Mouse (Mus musculus): Measurements from ENCODE around the gene Vmn1r199.

Vmn1r199 gene

DNA sequence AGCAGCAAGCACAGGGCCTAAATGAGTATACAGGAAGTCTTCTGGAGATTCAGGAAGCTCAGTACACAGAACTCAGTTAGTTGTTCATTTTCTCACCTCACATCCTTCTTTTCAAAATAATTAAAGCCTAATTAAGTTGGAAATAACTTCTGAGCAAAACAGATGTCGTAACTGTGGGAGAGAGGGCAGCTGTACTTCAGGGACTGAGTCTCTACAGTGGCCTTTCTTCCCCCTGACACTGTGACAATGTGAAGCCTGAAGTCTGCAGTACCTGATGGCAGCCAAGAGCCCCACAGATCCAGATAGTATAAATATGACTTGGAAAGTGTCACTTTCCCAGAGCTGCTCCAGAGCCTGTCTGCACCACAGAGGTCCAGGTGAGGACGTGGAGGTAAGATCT lies at the start of gene Vmn1r199:
Gene Vmn1r199 (plus strand): TSS at position 301 of the 400 bp plus-strand sequence.
- DNase-seq (ENCODE audit: low spot score) = no peak

DNA sequence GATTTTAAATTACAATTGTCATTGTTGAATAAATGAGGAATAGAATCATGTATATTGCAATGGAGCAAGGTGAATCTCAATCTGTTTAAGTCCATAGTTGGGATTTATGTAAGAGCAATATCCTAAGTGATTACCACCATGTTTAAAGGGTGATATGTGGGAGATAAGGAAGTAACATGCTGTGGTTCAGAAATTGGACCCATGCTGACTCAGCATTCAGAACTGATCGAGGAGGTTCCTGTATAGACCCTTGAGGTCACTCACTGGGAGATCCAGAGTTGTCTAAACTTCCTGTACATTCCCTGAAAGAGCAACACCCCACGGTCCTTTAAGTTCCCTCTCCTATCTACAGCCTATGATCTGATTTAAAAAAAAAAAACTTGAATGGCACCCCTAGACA lies 46.3 kb upstream of the Vmn1r199 start:
- no peak for DNase-seq (ENCODE audit: low spot score)

DNA sequence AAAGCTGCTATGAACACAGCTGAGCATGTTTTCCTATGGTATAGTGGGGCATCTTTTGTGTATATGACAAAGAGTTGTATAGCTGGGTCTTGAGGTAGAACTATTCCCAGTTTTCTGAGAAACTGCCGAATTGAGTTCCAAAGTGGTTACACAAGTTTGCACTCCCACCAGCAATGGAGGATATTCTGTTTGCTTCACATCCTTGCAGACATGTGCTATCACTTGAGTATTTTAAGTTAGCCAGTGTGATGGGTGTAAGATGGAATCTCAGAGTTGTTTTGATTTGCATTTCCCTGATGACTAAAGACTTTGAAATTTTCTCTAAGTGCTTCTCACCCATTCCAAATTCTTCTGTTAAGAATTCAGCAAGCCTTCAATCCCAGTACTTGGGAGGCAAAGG lies 44.1 kb upstream of the Vmn1r199 start:
- DNase-seq (ENCODE audit: low spot score) = no peak

DNA sequence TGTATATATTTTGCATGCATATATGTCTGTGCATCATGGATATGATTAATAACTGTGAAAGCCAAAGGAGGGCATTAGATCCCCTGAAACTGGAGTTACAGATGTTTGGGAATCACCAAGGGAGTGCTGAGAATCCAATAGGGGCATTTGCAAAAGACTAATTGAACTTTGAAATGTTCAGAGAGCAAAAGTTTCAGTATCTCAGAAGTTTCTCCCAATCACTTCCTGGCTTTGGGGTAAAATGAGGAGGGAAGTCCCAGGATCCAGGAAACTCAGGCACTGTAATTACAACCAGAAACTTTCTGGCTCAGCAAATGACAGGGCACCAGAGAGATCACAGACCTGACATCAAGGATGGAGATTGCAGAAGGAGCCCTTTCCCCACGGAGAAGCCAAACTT lies 29.6 kb upstream of the Vmn1r199 start, which contains the start of gene Vmn1r198:
Gene Vmn1r198 (plus strand): TSS at position 301 of the 400 bp plus-strand sequence.
- DNase-seq (ENCODE audit: low spot score) = no peak

DNA sequence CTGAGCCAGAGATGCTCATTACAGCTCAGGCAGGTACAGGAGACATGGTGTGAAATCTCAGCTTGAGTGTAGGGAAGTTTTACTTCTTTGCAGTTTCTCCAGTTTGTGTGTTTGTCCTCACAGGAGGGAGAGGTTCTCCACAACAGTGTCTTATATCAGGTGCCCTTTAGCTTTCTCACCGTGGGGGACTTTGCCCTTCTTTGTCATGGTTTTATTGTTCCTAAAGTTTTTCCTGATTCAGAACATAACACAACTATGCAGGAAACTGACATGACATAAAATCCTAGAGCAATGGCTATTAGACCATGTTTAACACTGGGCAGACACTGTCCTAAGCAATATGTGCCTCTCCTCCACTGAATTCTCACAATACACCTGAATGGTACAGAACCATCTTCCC lies 28.8 kb upstream of the Vmn1r199 start:
- no peak for DNase-seq (ENCODE audit: low spot score)

DNA sequence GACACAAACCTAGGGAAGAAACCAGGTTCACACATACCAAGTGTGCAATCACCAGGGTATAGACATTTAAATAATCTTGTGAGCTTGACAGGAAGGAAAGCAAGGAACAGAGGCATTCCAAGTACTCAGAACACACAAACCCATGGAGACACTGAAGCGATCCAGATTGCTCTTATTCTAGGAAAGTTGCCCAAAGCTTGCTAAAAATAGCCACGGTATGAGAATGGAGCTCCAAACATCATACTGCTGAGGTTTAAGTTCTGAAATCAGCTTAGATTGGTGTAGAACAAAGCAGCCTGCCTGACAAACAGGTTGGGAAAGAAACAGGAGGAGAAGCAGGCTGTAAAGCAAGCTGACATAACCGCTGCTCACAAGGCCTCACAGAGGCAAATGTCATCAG lies 1.5 kb downstream of the Vmn1r199 start:
- DNase-seq (ENCODE audit: low spot score) = peak; percentile 27

DNA sequence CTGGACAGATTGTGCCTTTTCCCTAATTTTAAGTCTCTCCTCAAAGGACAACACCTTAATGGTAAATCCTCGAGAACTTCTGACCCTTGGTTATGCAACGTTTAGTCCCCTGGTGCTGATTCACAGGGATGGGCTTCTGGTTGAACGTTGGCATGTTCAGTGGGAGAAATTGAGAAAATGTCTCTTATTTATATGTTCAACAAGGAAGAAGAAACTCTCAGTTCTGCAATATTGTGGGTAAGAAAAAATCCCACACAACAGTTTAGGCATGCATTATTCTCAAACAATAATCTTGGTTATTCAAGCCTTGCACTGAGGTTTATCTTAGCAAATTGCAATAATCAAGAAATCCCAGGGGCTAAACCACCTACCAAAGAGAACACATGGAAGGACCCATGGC lies 3.8 kb downstream of the Vmn1r199 start:
- DNase-seq (ENCODE audit: low spot score) = no peak

DNA sequence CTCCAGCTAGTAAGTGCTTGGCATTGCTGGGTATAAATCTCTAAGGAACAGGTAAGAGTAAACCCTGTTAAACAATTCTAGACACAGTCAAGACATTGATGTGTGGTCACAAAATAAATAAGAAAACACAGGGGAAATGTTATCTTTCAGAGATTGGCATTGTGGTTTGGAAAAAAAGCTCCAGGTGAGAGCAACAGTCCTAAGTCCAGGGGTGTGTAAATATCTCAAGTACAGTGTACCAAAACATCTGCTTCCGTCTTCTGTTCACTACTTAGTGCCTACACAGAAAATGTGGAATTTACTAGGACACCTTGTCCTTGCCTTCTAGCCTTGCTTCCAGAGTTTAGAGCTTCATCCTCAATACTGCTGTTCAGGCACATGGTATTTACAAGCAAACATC lies 7.4 kb downstream of the Vmn1r199 start:
- DNase-seq (ENCODE audit: low spot score) = no peak

DNA sequence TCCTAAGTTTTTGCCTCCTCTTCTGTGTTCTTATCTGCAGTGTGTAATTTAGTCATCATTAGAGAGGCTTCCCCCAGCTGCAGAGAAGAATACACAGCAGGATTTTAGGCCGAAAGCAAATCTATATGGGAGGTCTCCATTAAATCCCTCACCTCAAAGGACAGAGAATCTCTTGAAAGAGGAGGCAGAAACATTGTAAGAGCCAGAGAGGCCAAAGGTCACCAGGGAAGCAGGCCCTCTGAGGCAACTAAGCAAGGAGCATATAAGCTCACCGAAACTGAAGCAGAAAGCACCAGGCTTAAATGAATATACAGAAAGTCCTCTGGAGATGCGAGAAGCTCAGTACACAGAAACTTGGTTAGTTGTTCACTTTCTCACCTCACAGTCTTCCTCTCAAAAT lies 10.5 kb downstream of the Vmn1r199 start, which contains the start of gene Vmn1r200:
Gene Vmn1r200 (plus strand): TSS at position 301 of the 400 bp plus-strand sequence.
- DNase-seq (ENCODE audit: low spot score) = no peak

DNA sequence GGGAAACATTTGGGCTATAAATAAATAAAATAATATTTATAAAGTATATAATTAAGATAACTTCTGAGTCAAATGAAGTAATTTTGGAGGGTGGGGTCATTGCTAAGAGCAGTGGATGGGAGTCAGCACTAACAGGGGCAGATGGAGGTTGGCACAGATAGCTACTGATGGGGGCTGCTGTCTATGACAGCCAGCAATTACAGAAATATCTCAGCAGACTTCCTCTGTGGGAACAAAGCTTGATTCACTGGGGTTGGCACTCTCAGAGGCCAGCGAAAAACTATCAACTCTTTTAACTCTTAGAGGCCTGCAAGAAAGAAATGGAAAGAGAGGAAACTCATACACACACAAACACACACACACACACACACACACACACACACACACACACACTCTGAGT lies 23.4 kb downstream of the Vmn1r199 start:
- no peak for DNase-seq (ENCODE audit: low spot score)

Data from left cerebral cortex, adult 11 months (tissue).